Mouse (Mus musculus) urinary bladder, postnatal 14 days (tissue): ENCODE measurements at regions not wholly inside any gene's neighbourhood (a gene's known extent, or its start where the extent isn't known, plus 50 kb on each side); places are given as distances from the start of the nearest gene placed in this dataset.

ENCODE experiments used
- DNase-seq: peaks from one replicate; pipeline ENCODE4 v3.0.0; 2021; ENCODE audit warnings: low spot score

- DNase-seq = no peak
These were observed 154.6 kb upstream of the Mvb12b start for GRCm38 (mm10) chr2:34042336-34042735.

- DNase-seq = no peak
These were observed 151.2 kb upstream of the Mvb12b start for GRCm38 (mm10) chr2:34038982-34039381.

DNA sequence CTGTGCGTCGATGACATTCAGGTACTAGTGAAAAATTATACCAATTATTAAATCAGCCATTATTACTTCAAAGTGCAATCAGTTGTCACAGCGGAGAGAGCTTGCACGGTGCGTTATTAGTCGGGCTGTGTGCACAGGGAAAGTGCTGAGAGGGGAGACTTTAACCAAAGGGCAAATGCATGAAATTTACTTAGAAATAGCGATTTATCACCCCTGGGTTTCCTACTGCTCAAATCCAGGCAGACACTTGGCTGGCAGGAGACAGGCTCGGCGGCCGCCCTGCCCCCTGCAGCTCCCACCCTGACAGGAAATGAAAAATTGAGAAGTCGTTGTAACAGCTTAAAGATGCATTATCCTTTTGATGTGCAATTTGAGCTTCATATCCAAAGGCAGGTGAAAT is 145.5 kb upstream of the Mvb12b start:
- DNase-seq = no peak

DNA sequence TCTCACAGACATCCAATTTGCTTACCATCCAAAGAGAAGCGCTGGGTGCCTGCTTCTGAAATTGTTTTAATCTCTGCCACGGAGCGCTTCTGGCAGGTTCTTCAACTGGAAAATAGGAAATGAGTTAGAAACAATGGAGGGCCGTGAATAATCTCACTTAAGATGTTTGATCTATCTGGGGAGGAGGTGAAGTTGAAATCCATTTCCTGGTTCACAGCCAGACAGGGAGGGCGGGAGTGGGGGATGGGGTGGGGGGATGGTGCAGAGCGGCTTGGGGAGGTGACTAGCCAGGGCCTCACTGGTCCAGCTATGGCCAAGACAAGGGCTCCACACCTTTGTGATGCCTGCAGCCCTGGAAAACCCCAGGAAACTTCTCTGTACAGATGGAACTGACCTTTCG is 143.7 kb upstream of the Mvb12b start:
- no peak for DNase-seq

DNA sequence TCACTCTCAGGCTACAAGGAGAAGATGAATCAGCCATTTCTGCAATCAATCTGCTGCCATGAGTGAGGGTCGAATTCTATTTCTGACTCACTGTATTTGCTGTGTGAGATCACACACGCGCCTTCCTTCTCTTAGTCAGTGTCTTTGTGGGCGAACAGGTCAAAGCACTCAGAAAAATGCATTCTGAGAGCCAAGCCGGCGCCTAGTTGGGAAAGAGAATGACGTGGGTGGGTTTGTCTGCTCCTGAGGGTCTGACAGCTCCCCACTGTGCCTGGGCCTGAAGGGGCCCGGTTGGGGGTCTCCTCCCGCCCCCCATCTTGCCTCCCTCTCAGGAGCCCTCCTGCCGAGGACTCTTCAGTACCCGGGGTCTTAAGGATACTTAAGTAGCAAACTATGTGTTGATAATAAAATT is 143.3 kb upstream of the Mvb12b start:
- peak; percentile 35 for DNase-seq

- DNase-seq = no peak
These were observed 139.7 kb upstream of the Mvb12b start for GRCm38 (mm10) chr2:34027445-34027844.

- no peak for DNase-seq
These were observed 139.0 kb upstream of the Mvb12b start for GRCm38 (mm10) chr2:34026566-34027360.

- DNase-seq = peak; percentile 38
These were observed 138.1 kb upstream of the Mvb12b start for GRCm38 (mm10) chr2:34025715-34026360.

GRCm38 (mm10) chr2:34017142-34017453 is 129.4 kb upstream of the Mvb12b start:
- no peak for DNase-seq

GRCm38 (mm10) chr2:34016350-34017141 is 128.8 kb upstream of the Mvb12b start:
- DNase-seq = no peak

DNA sequence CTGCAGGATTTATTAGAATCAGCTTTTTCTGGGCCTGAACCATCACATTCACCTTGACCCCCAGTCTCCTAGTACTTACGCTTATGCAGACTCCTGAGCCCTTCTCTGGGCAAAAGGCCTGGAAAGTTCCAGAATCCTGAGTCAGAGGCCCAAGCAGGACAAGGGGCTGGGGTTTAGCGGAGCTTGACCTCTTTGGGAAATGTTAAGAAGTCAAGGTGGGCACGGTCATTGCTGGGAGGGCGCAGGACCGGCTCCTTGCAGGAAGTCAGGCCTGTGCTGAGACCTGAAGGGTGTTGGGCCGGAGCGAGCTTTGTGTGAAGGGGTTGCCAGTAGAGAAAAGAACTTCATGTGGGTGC is 127.9 kb upstream of the Mvb12b start:
- no peak for DNase-seq

DNA sequence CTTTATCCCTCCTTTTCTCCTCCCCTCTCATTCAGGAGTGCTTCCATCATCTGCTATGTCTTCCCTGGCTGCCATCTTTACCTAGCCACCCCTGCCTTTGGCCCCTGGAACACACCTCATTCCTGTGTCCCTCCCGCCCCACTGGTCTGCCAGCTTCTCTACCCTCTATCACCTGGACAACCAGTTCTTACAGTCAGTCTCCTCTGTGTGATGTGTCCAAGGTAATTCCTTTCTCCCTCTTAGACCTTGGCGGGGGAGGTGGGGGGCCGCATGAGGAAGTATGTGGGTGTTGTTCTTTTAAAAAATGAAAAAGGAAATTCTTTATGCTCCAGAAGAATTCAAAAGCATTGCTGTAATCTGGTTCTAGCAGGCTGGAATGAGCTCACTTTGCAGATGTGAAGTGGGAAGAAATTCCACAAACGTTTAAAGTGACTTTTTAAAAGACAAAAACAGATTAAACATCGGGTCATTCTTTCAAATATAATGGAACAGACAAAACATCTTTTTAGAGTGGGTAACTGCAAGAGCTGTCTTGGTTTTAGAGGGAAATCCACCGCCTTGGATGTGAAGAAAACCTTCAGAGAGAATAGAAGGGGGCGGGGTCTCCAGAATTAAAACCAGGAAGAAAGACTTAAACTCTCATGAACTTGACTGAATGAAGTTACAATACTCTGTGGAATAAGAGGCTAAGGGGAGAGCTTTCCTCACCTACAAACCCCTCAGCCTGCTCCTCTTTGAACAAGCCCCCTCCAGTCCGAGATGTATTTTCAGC is 127.3 kb upstream of the Mvb12b start:
- DNase-seq = no peak

DNA sequence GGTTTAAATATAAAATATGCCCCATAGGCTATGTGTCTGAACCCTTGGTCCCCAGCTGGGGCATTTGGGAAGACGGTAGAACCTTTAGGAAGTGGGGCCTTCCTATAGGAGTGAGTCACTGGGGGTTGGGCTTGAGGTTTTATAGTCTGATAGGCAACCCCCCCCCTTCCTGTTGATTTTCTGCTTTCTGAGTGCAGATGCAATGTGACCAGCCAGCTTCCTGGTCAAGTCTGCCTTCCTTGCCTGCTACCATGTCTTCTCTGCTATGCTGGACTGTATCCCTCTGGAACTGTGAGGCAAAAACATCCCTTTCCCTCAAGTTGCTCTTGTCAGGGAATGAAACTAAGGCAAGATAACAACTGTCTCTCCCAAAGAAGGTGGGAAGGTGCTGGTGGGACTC is 122.4 kb upstream of the Mvb12b start:
- DNase-seq = no peak

- DNase-seq = no peak
These were observed 120.2 kb upstream of the Mvb12b start for GRCm38 (mm10) chr2:34007916-34008315.

DNA sequence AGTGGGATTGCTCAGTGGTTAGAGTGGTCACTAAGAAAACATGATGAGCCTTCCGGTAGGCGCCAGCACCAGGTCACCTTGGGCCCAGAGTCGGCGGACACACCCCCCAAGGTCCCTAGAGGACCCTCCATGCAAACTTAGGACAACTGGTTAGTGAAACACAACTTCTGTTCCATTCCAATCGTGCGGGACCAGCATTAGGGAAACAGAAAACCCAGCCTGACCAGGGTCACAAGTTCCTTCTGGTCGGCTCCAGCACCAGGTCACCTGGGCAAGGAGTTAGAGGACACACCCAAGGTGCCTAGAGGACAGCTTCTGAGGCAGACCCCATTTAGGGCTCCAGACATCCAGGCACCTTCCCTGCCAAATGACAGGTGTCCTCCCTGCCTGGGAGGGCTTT is 109.4 kb upstream of the Mvb12b start:
- no peak for DNase-seq

DNA sequence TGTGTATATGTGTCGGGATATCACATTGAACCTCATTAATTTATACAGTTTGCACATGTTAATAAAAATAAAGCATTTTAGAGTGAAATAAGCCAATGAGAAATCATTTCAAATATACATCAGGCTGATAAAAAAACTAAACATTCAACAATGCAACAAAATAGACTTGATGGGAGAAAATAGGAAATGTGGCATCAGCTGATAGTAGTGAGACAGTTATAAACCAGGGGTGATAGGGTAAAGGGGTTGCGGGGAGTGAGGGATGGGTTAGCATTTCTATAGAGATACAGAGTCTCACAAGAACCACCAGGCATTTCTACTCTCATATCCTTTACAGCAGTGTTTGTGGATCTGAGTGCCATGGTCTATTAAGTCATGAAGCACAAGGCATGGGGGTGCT is 108.6 kb upstream of the Mvb12b start:
- no peak for DNase-seq

GRCm38 (mm10) chr2:33991299-33991698 is 103.6 kb upstream of the Mvb12b start:
- DNase-seq = no peak

- DNase-seq = no peak
These were observed 103.0 kb upstream of the Mvb12b start for GRCm38 (mm10) chr2:33990711-33991110.

GRCm38 (mm10) chr2:33989555-33990370 is 102.0 kb upstream of the Mvb12b start:
- DNase-seq = no peak

- DNase-seq = peak; percentile 16
These were observed 98.7 kb upstream of the Mvb12b start for GRCm38 (mm10) chr2:33986420-33986819.

- DNase-seq = no peak
These were observed 97.6 kb upstream of the Mvb12b start for GRCm38 (mm10) chr2:33985316-33985715.
